Mouse (Mus musculus) kidney, adult 8-10 months (tissue): ENCODE data around the gene Tlx1.

ENCODE experiments used
- DNase-seq, 2 experiments: peaks; one replicate each; pipeline ENCODE4 v3.0.0; 2022

Gene Tlx1

GRCm38 (mm10) chr19:45158896-45159295 lies 8.4 kb downstream of the Tlx1 start:
- no peak for DNase-seq

GRCm38 (mm10) chr19:45159491-45159890 lies 9.0 kb downstream of the Tlx1 start:
- DNase-seq = no peak

- DNase-seq = no peak
These were observed 9.5 kb downstream of the Tlx1 start for GRCm38 (mm10) chr19:45159991-45160390.

GRCm38 (mm10) chr19:45160523-45160922 lies 10.0 kb downstream of the Tlx1 start:
- DNase-seq = no peak

- DNase-seq = peak; percentile 57 to 83
These were observed 10.6 kb downstream of the Tlx1 start for GRCm38 (mm10) chr19:45161093-45161492.

- DNase-seq = no peak
These were observed 11.7 kb downstream of the Tlx1 start for GRCm38 (mm10) chr19:45162181-45162580.

GRCm38 (mm10) chr19:45162871-45163270 lies 12.4 kb downstream of the Tlx1 start:
- no peak for DNase-seq

GRCm38 (mm10) chr19:45170451-45170850 lies 20.0 kb downstream of the Tlx1 start:
- DNase-seq = peak in 1 of 2 experiments; percentile 0

GRCm38 (mm10) chr19:45174803-45175202 lies 24.3 kb downstream of the Tlx1 start:
- DNase-seq = peak in 1 of 2 experiments; percentile 24

- DNase-seq = no peak
These were observed 25.8 kb downstream of the Tlx1 start for GRCm38 (mm10) chr19:45176269-45176668.

- peak; percentile 38 to 53 for DNase-seq
These were observed 26.7 kb downstream of the Tlx1 start for GRCm38 (mm10) chr19:45177004-45177737.

GRCm38 (mm10) chr19:45179451-45179850 lies 29.0 kb downstream of the Tlx1 start:
- no peak for DNase-seq

- no peak for DNase-seq
These were observed 30.0 kb downstream of the Tlx1 start for GRCm38 (mm10) chr19:45180447-45180846.

- no peak for DNase-seq
These were observed 44.2 kb downstream of the Tlx1 start for GRCm38 (mm10) chr19:45194651-45195050.

GRCm38 (mm10) chr19:45196967-45197366 lies 46.5 kb downstream of the Tlx1 start:
- no peak for DNase-seq

GRCm38 (mm10) chr19:45205311-45206105 lies 55.0 kb downstream of the Tlx1 start:
- no peak for DNase-seq
